In the genomic region with DNA sequence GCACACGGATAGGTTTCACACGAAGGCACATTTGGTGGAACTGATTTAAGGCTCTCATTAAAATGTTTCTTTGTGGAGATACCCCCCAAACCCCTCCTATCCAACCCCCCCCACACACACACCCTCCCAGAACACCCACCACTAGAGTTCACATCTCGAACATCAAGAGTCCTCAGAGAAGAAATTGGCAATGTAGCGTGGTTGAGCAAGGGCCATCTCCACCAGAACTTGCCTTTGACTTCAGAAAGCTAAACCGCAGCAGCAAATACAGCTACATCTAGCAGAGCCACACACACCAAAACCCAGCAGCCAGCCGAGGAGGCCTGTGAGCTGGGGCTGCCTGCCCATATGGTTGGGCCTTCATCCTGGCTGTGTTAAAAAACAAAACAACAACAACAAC, we compare ENCODE assay signal across 9 mouse cellular contexts. TPM values are rescaled to one million over a fixed set of nuclear protein-coding genes. Genes with fewer than 3 reads are reported as not detected.
A peak's percentile ranks its signal among the peaks of the same experiment; 100 is the strongest.
DNase-seq lines count a peak whose midpoint lies in the region; ATAC-seq and TF ChIP-seq lines count a peak whose summit lies in the region.
"Had no signal": no experiment of that assay in that cellular context is flagged by ENCODE, and none has a peak within 500 bp of the region (broad histone marks: within the 10 kb centered on the region; RNA-seq: fewer than 3 reads in every experiment).

No protein-coding gene starts in this region.

- 0 out of 2 replicates have a peak, but pooled peaks have one; percentile 24 for TF ChIP-seq POLR2A in embryonic fibroblast, embryonic 13.5 days (IDR thresholded peaks at IDR 0.05; ENCODE audit: low read depth, low read length)

- H3K4me2 ChIP-seq in heart, embryonic 14.5 days (ENCODE audit: low read length) = peak overlapping the region; percentile 85
- H3K4me2 ChIP-seq in intestine, postnatal 0 days (replicated peaks; ENCODE audit: low read depth) = peak overlapping the region; percentile 90
- H3K4me2 ChIP-seq in midbrain, postnatal 0 days (ENCODE audit: low read depth, low read length, poor library complexity, severe bottlenecking) = peak overlapping the region; percentile 59

- ATAC-seq in heart, embryonic 14.5 days (ENCODE audit: insufficient number of reproducible peaks, insufficient read depth, low FRiP score, low read depth) = no peak
- ATAC-seq in intestine, postnatal 0 days = no peak
- ATAC-seq in midbrain, postnatal 0 days (ENCODE audit: low FRiP score) = no peak
- no peak for ATAC-seq in granulocyte monocyte progenitor cell, adult 5-6 weeks (replicated peaks; ENCODE audit: poor library complexity, severe bottlenecking)

- H3K9ac ChIP-seq in heart, embryonic 14.5 days (ENCODE audit: low read length) = peak overlapping the region; percentile 99
- no peak overlapping the region for H3K9ac ChIP-seq in intestine, postnatal 0 days (ENCODE audit: low read depth, low read length)
- 0 out of 2 replicates have a peak overlapping the region, but pooled peaks have one; percentile 72 for H3K9ac ChIP-seq in midbrain, postnatal 0 days (replicated peaks; ENCODE audit: low read length, poor library complexity, severe bottlenecking)

- peaks cover 15% of the 10 kb centered on the region for H3K36me3 ChIP-seq in heart, embryonic 14.5 days (ENCODE audit: control insufficient read depth, insufficient read depth, low read length)
- H3K36me3 ChIP-seq in intestine, postnatal 0 days (ENCODE audit: control insufficient read depth, insufficient read depth) = peaks cover 12% of the 10 kb centered on the region
- H3K36me3 ChIP-seq in midbrain, postnatal 0 days (ENCODE audit: insufficient read depth, low read length) = peaks cover 7% of the 10 kb centered on the region; the same call in 1 of the 2 replicates

- intact Hi-C loops in heart, postnatal 10 days (cut with DNase I) = no loop called here

- H3K27ac ChIP-seq in heart, embryonic 14.5 days (replicated peaks in 1 of 2; ENCODE audit: control insufficient read depth in 1 of 2, insufficient read depth in 1 of 2, low read depth in 2 of 2, low read length in 2 of 2) = no peak overlapping the region; a peak in 1 of 4 replicates
- H3K27ac ChIP-seq in embryonic fibroblast, embryonic 13.5 days (ENCODE audit: insufficient read depth, low read length) = peak overlapping the region; percentile 49
- no peak overlapping the region for H3K27ac ChIP-seq in intestine, postnatal 0 days (ENCODE audit: low read depth, low read length)
- no peak overlapping the region for H3K27ac ChIP-seq in midbrain, postnatal 0 days (ENCODE audit: low read depth, low read length)

- peaks cover 45 to 60% of the 10 kb centered on the region in 2 experiments for H3K4me1 ChIP-seq in heart, embryonic 14.5 days (ENCODE audit: control insufficient read depth in 2 of 2, insufficient read depth in 2 of 2, low read length in 2 of 2)
- peaks cover 5% of the 10 kb centered on the region for H3K4me1 ChIP-seq in embryonic fibroblast, embryonic 13.5 days (ENCODE audit: control insufficient read depth, insufficient read depth, low read length)
- H3K4me1 ChIP-seq in intestine, postnatal 0 days (replicated peaks; ENCODE audit: control insufficient read depth, insufficient read depth, low read length) = peaks cover 6% of the 10 kb centered on the region; the same call in 1 of the 2 replicates
- peaks cover 14% of the 10 kb centered on the region; the same call in 1 of the 2 replicates for H3K4me1 ChIP-seq in midbrain, postnatal 0 days (ENCODE audit: insufficient read depth, low read length)

- no peaks in the 10 kb centered on the region for H3K9me3 ChIP-seq in heart, embryonic 14.5 days (ENCODE audit: control insufficient read depth, low read length)
- H3K9me3 ChIP-seq in intestine, postnatal 0 days (ENCODE audit: control insufficient read depth) = no peaks in the 10 kb centered on the region
- H3K9me3 ChIP-seq in midbrain, postnatal 0 days (ENCODE audit: low read length) = no peaks in the 10 kb centered on the region

- 51% methylated on average over 6 of the region's 6 CpGs for WGBS in heart, embryonic 14.5 days
- WGBS in intestine, postnatal 0 days = 51% methylated on average over 6 of the region's 6 CpGs
- WGBS in midbrain, postnatal 0 days = 71% methylated on average over 6 of the region's 6 CpGs

- no peaks in the 10 kb centered on the region for H3K27me3 ChIP-seq in heart, embryonic 14.5 days (ENCODE audit: control insufficient read depth, insufficient read depth, low read length)
- no peaks in the 10 kb centered on the region for H3K27me3 ChIP-seq in intestine, postnatal 0 days (replicated peaks; ENCODE audit: control insufficient read depth, insufficient read depth, low read length)
- H3K27me3 ChIP-seq in midbrain, postnatal 0 days (ENCODE audit: insufficient read depth, low read length) = no peaks in the 10 kb centered on the region

- TF ChIP-seq CTCF in embryonic fibroblast, embryonic 13.5 days (IDR thresholded peaks at IDR 0.05; ENCODE audit: borderline replicate concordance, insufficient read depth, low read length) = no peak
- no peak for TF ChIP-seq CTCF in intestine, postnatal 0 days (IDR thresholded peaks at IDR 0.05; ENCODE audit: low read depth)
- no peak for TF ChIP-seq CTCF in midbrain, postnatal 0 days (IDR thresholded peaks at IDR 0.05)

- H3K4me3 ChIP-seq in heart, embryonic 14.5 days (ENCODE audit: control insufficient read depth in 1 of 2, insufficient read depth in 1 of 2, low read depth in 1 of 2, low read length in 2 of 2) = peak overlapping the region; percentile 67 to 98; a peak in 3 of 4 replicates
- peak overlapping the region; percentile 84 for H3K4me3 ChIP-seq in embryonic fibroblast, embryonic 13.5 days (ENCODE audit: insufficient read depth, low read length)
- H3K4me3 ChIP-seq in intestine, postnatal 0 days (ENCODE audit: low read depth, low read length) = peak overlapping the region; percentile 70
- peak overlapping the region; percentile 95 for H3K4me3 ChIP-seq in midbrain, postnatal 0 days (ENCODE audit: low read depth, low read length)

- DNase-seq in heart, postnatal 10 days = no peak
- no peak for DNase-seq in midbrain, postnatal 0 days (ENCODE audit: low spot score)
- DNase-seq in cerebellum, postnatal 10 days = no peak
- DNase-seq in layer of hippocampus, postnatal 14 days (ENCODE audit: low spot score in 2 of 2) = no peak
- DNase-seq: cerebellum, adult 8-10 months had no signal

RNA-seq across cellular contexts. Expression of a gene that starts 1.9 kb away (rescaled TPM):
- polyA plus RNA-seq in heart, embryonic 14.5 days (2014; fragmentation: Nextera tagmentation; extraction: Ambion mirVana) = 12.8 and 21.3 TPM in 2 replicates
- total RNA-seq in heart, postnatal 10 days (2021) = 10 to 100 TPM; 19.5 to 22.3 TPM
- polyA plus RNA-seq in embryonic fibroblast, embryonic 13.5 days (2011; ENCODE audit: insufficient read length, low read depth, missing spikeins) = 145 and 172 TPM in 2 replicates
- 13.7 and 14.7 TPM in 2 replicates for polyA plus RNA-seq in intestine, postnatal 0 days (2015; fragmentation: Nextera tagmentation; extraction: Ambion mirVana)
- 61.8 and 62.6 TPM in 2 replicates for total RNA-seq in midbrain, postnatal 0 days (2014; rRNA removed)
- polyA plus RNA-seq in midbrain, postnatal 0 days (2015; fragmentation: Nextera tagmentation; extraction: Ambion mirVana) = 22.5 and 22.9 TPM in 2 replicates
- total RNA-seq in layer of hippocampus, postnatal 14 days (2021) = 10 to 100 TPM; 11.2 to 11.4 TPM
- 3.6 and 4.3 TPM in 2 replicates for total RNA-seq in granulocyte monocyte progenitor cell, adult 5-6 weeks (2014; fragmentation: Nextera tagmentation)
- total RNA-seq in granulocyte monocyte progenitor cell, adult 5-6 weeks (2017) = 3.7 and 3.8 TPM in 2 replicates

RNA-seq across cellular contexts. Expression of a gene that starts 18.4 kb away (rescaled TPM):
- 20.3 and 21.4 TPM in 2 replicates for polyA plus RNA-seq in heart, embryonic 14.5 days (2014; fragmentation: Nextera tagmentation; extraction: Ambion mirVana)
- 10 to 100 TPM; 23.8 to 28.2 TPM for total RNA-seq in heart, postnatal 10 days (2021)
- polyA plus RNA-seq in embryonic fibroblast, embryonic 13.5 days (2011; ENCODE audit: insufficient read length, low read depth, missing spikeins) = 6.5 and 7.2 TPM in 2 replicates
- polyA plus RNA-seq in intestine, postnatal 0 days (2015; fragmentation: Nextera tagmentation; extraction: Ambion mirVana) = 102 and 107 TPM in 2 replicates
- 24.5 and 28.5 TPM in 2 replicates for total RNA-seq in midbrain, postnatal 0 days (2014; rRNA removed)
- 20.0 and 22.2 TPM in 2 replicates for polyA plus RNA-seq in midbrain, postnatal 0 days (2015; fragmentation: Nextera tagmentation; extraction: Ambion mirVana)
- total RNA-seq in layer of hippocampus, postnatal 14 days (2021) = 10 to 100 TPM; 15.1 to 16.7 TPM
- 5.6 and 8.5 TPM in 2 replicates for total RNA-seq in granulocyte monocyte progenitor cell, adult 5-6 weeks (2014; fragmentation: Nextera tagmentation)
- 7.9 and 11.5 TPM in 2 replicates for total RNA-seq in granulocyte monocyte progenitor cell, adult 5-6 weeks (2017)

RNA-seq across cellular contexts. Expression of a gene that starts 18.6 kb away (rescaled TPM):
- polyA plus RNA-seq in heart, embryonic 14.5 days (2014; fragmentation: Nextera tagmentation; extraction: Ambion mirVana) = 116 and 122 TPM in 2 replicates
- total RNA-seq in heart, postnatal 10 days (2021) = 100 to 1,000 TPM; 117 to 122 TPM
- 33.5 and 45.2 TPM in 2 replicates for polyA plus RNA-seq in embryonic fibroblast, embryonic 13.5 days (2011; ENCODE audit: insufficient read length, low read depth, missing spikeins)
- 138 and 139 TPM in 2 replicates for polyA plus RNA-seq in intestine, postnatal 0 days (2015; fragmentation: Nextera tagmentation; extraction: Ambion mirVana)
- total RNA-seq in midbrain, postnatal 0 days (2014; rRNA removed) = 46.7 and 47.4 TPM in 2 replicates
- 85.5 and 85.7 TPM in 2 replicates for polyA plus RNA-seq in midbrain, postnatal 0 days (2015; fragmentation: Nextera tagmentation; extraction: Ambion mirVana)
- total RNA-seq in layer of hippocampus, postnatal 14 days (2021) = 10 to 100 TPM; 51.1 to 54.3 TPM
- total RNA-seq in granulocyte monocyte progenitor cell, adult 5-6 weeks (2014; fragmentation: Nextera tagmentation) = 106 and 113 TPM in 2 replicates
- 103 and 133 TPM in 2 replicates for total RNA-seq in granulocyte monocyte progenitor cell, adult 5-6 weeks (2017)

RNA-seq across cellular contexts. Expression of a gene that starts 22.7 kb away (rescaled TPM):
- 31.3 and 34.3 TPM in 2 replicates for polyA plus RNA-seq in heart, embryonic 14.5 days (2014; fragmentation: Nextera tagmentation; extraction: Ambion mirVana)
- total RNA-seq in heart, postnatal 10 days (2021) = 10 to 100 TPM; 56.1 to 62.2 TPM
- polyA plus RNA-seq in embryonic fibroblast, embryonic 13.5 days (2011; ENCODE audit: insufficient read length, low read depth, missing spikeins) = 63.6 and 64.4 TPM in 2 replicates
- 18.0 and 19.2 TPM in 2 replicates for polyA plus RNA-seq in intestine, postnatal 0 days (2015; fragmentation: Nextera tagmentation; extraction: Ambion mirVana)
- 83.5 and 92.4 TPM in 2 replicates for total RNA-seq in midbrain, postnatal 0 days (2014; rRNA removed)
- 26.2 and 26.6 TPM in 2 replicates for polyA plus RNA-seq in midbrain, postnatal 0 days (2015; fragmentation: Nextera tagmentation; extraction: Ambion mirVana)
- total RNA-seq in layer of hippocampus, postnatal 14 days (2021) = 10 to 100 TPM; 23.8 to 24.4 TPM
- total RNA-seq in granulocyte monocyte progenitor cell, adult 5-6 weeks (2014; fragmentation: Nextera tagmentation) = 16.8 and 21.6 TPM in 2 replicates
- total RNA-seq in granulocyte monocyte progenitor cell, adult 5-6 weeks (2017) = 10.0 and 13.2 TPM in 2 replicates

RNA-seq across cellular contexts. Expression of a gene that starts 46.7 kb away (rescaled TPM):
- polyA plus RNA-seq in heart, embryonic 14.5 days (2014; fragmentation: Nextera tagmentation; extraction: Ambion mirVana) = 33.9 and 36.9 TPM in 2 replicates
- total RNA-seq in heart, postnatal 10 days (2021) = 10 to 100 TPM; 12.9 to 19.0 TPM
- 29.9 and 32.3 TPM in 2 replicates for polyA plus RNA-seq in embryonic fibroblast, embryonic 13.5 days (2011; ENCODE audit: insufficient read length, low read depth, missing spikeins)
- 49.0 and 55.6 TPM in 2 replicates for polyA plus RNA-seq in intestine, postnatal 0 days (2015; fragmentation: Nextera tagmentation; extraction: Ambion mirVana)
- total RNA-seq in midbrain, postnatal 0 days (2014; rRNA removed) = 26.9 and 27.6 TPM in 2 replicates
- polyA plus RNA-seq in midbrain, postnatal 0 days (2015; fragmentation: Nextera tagmentation; extraction: Ambion mirVana) = 47.1 and 52.2 TPM in 2 replicates
- total RNA-seq in layer of hippocampus, postnatal 14 days (2021) = 10 to 100 TPM; 12.5 to 15.7 TPM
- total RNA-seq in granulocyte monocyte progenitor cell, adult 5-6 weeks (2014; fragmentation: Nextera tagmentation) = 15.7 and 21.3 TPM in 2 replicates
- total RNA-seq in granulocyte monocyte progenitor cell, adult 5-6 weeks (2017) = 48.2 and 66.9 TPM in 2 replicates
